Mouse (Mus musculus) left cerebral cortex, postnatal 25 days (tissue): Measurements from ENCODE around the gene Smyd2. TPM values are rescaled to one million over a fixed set of nuclear protein-coding genes. Genes with fewer than 3 reads are reported as not detected.

Source experiments
- DNase-seq, 2 experiments: peaks; one replicate each; pipeline ENCODE4 v3.0.0; 2022; ENCODE audit warnings: low spot score in 2 of 2, mixed read lengths in 1 of 2
- intact Hi-C: fragments of 180-260 bp; cut with DNase I; formaldehyde crosslinking; loops from one replicate; pipeline ENCODE4 v1.15.1; 2025
- total RNA-seq, 2 experiments: library from RNA; stranded (reverse); gene quantifications; 2 replicates each; pipeline ENCODE4 v1.2.3; 2021

Smyd2 gene
- total RNA-seq, 2 experiments from 2014 or later = 96.3 to 104 TPM

- intact Hi-C loops = no loop called here
- DNase-seq = no peak
These were observed 69.7 kb downstream of the Smyd2 start for GRCm38 (mm10) chr1:189852456-189852855.

DNA sequence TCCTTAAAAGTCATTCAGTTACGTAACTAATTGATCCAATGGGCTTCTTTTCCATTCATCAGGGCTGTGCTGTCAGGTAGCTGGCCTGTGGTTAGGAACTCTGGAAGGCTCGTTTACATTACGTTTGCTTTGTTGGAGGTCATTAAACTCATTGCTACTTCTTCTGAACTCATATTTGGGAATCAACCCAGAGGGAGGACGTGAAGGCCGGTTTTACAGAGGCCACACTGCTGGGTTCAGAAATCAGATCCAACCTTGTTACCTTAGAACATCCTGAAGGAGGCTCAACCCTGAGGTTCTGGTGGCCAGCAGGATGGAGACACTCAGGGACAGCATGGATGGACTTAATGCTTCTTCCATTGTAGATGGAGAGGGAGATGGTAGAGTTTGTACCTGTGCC is 70.1 kb downstream of the Smyd2 start:
- intact Hi-C loops = no loop called here
- DNase-seq = no peak

- DNase-seq = no peak
- intact Hi-C loops = no loop called here
These were observed 72.6 kb downstream of the Smyd2 start for GRCm38 (mm10) chr1:189849550-189849949.

DNA sequence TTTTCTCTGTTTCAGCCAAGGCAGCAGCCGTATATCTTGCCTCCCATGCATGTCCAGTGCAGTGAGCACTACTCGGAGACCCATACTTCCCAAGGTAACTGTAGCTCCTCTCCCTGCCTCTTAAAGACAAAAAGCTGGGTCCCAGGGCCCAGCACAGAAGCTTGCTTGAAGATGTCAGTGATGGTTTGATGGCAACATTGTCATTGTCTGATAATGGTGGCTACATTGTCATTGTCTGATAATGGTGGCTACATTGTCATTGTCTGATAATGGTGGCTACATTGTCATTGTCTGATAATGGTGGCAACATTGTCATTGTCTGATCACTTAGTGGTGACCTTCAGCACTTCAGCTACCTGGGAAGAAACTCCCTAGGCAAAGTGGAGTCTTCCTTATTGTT is 75.8 kb downstream of the Smyd2 start:
- DNase-seq = no peak
- intact Hi-C loops = no loop called here

DNA sequence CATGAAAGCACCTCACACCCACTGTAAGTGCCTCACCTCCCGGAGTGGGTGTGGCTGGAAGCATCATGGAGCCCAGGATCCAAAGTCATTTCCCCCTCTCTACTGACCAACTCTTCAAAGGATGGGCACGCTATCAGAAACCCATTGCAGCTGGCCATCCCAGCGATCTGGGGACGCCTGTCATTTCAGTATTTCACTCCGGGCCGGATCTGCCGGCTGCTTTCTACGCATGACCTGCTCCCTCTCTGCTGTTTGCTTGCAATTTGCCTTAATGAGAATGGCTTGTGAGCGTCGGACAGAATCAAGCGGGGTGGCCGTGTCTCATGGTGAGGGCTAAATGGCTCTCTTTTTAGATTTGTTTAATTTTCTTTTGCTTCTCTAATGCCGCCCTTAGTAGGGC is 88.0 kb downstream of the Smyd2 start:
- DNase-seq = no peak
- intact Hi-C loops = no loop called here

DNA sequence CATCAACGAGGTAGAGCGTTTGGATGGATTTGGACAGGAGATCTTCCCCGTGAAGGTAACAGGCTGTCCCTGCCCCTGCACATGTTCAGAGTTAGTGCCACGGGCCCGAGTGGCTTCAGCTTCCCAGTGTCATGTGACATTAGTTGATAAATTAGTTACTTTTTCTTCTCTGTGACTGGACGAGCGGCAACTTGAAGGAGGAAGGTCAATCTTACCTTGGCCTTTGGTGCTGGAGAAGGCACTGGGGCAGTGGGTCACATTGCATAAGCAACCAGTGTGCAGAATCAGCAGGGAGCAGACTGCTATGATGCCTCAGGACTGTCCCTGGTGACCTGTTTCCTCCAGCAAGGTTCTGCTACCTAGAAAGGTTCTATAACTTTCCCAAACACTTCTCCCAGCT is 88.8 kb downstream of the Smyd2 start:
- DNase-seq = no peak

GRCm38 (mm10) chr1:189830797-189831232 is 91.3 kb downstream of the Smyd2 start:
- DNase-seq = no peak

More for the DNA sequence above, 88.8 kb downstream of the Smyd2 start:
- intact Hi-C loops = no loop called here

More at GRCm38 (mm10) chr1:189830797-189831232, 91.3 kb downstream of the Smyd2 start:
- intact Hi-C loops = no loop called here

Other genes starting within 250 kb of the Smyd2 start
- gene Cenpf, start 234.3 kb downstream of the Smyd2 start, total RNA-seq = under 1 TPM; 0.48 to 0.53 TPM
- gene Ptpn14, start 194.1 kb downstream of the Smyd2 start, total RNA-seq = 10 to 100 TPM; 10.6 to 12.7 TPM
- gene Prox1, start 248.4 kb upstream of the Smyd2 start, total RNA-seq = 1 to 10 TPM; 7.2 to 7.8 TPM